Mouse (Mus musculus): Measurements from ENCODE around the gene Hoxa5. TPM values are rescaled to one million over a fixed set of nuclear protein-coding genes. Genes with fewer than 3 reads are reported as not detected.
A peak's percentile ranks its signal among the peaks of the same experiment; 100 is the strongest.

The Hoxa5 gene
- total RNA-seq, 1 experiment from 2014 or later: 10.6 TPM

GRCm38 (mm10) chr6:52191860-52192550 is 12.4 kb downstream of the Hoxa5 start:
- peak; percentile 46 to 87 for ATAC-seq (replicated peaks in 1 of 2; ENCODE audit: insufficient read depth in 1 of 2, low FRiP score in 2 of 2, low TSS enrichment in 1 of 2, low read depth in 1 of 2, poor library complexity in 2 of 2, severe bottlenecking in 2 of 2)

GRCm38 (mm10) chr6:52190906-52191810 is 13.2 kb downstream of the Hoxa5 start, which contains the start of gene Hoxa4:
Gene Hoxa4 (minus strand): TSS chr6:52191753.
- ATAC-seq (replicated peaks in 1 of 2; ENCODE audit: insufficient read depth in 1 of 2, low FRiP score in 2 of 2, low TSS enrichment in 1 of 2, low read depth in 1 of 2, poor library complexity in 2 of 2, severe bottlenecking in 2 of 2): no peak

GRCm38 (mm10) chr6:52190410-52190809 is 14.0 kb downstream of the Hoxa5 start:
- no peak for ATAC-seq (replicated peaks in 1 of 2; ENCODE audit: insufficient read depth in 1 of 2, low FRiP score in 2 of 2, low TSS enrichment in 1 of 2, low read depth in 1 of 2, poor library complexity in 2 of 2, severe bottlenecking in 2 of 2)

- no peak for ATAC-seq (replicated peaks in 1 of 2; ENCODE audit: insufficient read depth in 1 of 2, low FRiP score in 2 of 2, low TSS enrichment in 1 of 2, low read depth in 1 of 2, poor library complexity in 2 of 2, severe bottlenecking in 2 of 2)
Observed at GRCm38 (mm10) chr6:52189909-52190308, 14.5 kb downstream of the Hoxa5 start.

GRCm38 (mm10) chr6:52189172-52189591 is 15.2 kb downstream of the Hoxa5 start:
- ATAC-seq (replicated peaks in 1 of 2; ENCODE audit: insufficient read depth in 1 of 2, low FRiP score in 2 of 2, low TSS enrichment in 1 of 2, low read depth in 1 of 2, poor library complexity in 2 of 2, severe bottlenecking in 2 of 2): no peak

GRCm38 (mm10) chr6:52186500-52186899 is 17.9 kb downstream of the Hoxa5 start:
- ATAC-seq (replicated peaks in 1 of 2; ENCODE audit: insufficient read depth in 1 of 2, low FRiP score in 2 of 2, low TSS enrichment in 1 of 2, low read depth in 1 of 2, poor library complexity in 2 of 2, severe bottlenecking in 2 of 2): no peak

- no peak for ATAC-seq (replicated peaks in 1 of 2; ENCODE audit: insufficient read depth in 1 of 2, low FRiP score in 2 of 2, low TSS enrichment in 1 of 2, low read depth in 1 of 2, poor library complexity in 2 of 2, severe bottlenecking in 2 of 2)
Observed at GRCm38 (mm10) chr6:52185834-52186233, 18.6 kb downstream of the Hoxa5 start.

- no peak for ATAC-seq (replicated peaks in 1 of 2; ENCODE audit: insufficient read depth in 1 of 2, low FRiP score in 2 of 2, low TSS enrichment in 1 of 2, low read depth in 1 of 2, poor library complexity in 2 of 2, severe bottlenecking in 2 of 2)
Observed at GRCm38 (mm10) chr6:52185222-52185621, 19.2 kb downstream of the Hoxa5 start.

GRCm38 (mm10) chr6:52184668-52185067 is 19.7 kb downstream of the Hoxa5 start:
- ATAC-seq (replicated peaks in 1 of 2; ENCODE audit: insufficient read depth in 1 of 2, low FRiP score in 2 of 2, low TSS enrichment in 1 of 2, low read depth in 1 of 2, poor library complexity in 2 of 2, severe bottlenecking in 2 of 2): no peak

GRCm38 (mm10) chr6:52183311-52184080 is 20.9 kb downstream of the Hoxa5 start:
- no peak for ATAC-seq (replicated peaks in 1 of 2; ENCODE audit: insufficient read depth in 1 of 2, low FRiP score in 2 of 2, low TSS enrichment in 1 of 2, low read depth in 1 of 2, poor library complexity in 2 of 2, severe bottlenecking in 2 of 2)

GRCm38 (mm10) chr6:52182793-52183192 is 21.6 kb downstream of the Hoxa5 start:
- no peak for ATAC-seq (replicated peaks in 1 of 2; ENCODE audit: insufficient read depth in 1 of 2, low FRiP score in 2 of 2, low TSS enrichment in 1 of 2, low read depth in 1 of 2, poor library complexity in 2 of 2, severe bottlenecking in 2 of 2)

- no peak for ATAC-seq (replicated peaks in 1 of 2; ENCODE audit: insufficient read depth in 1 of 2, low FRiP score in 2 of 2, low TSS enrichment in 1 of 2, low read depth in 1 of 2, poor library complexity in 2 of 2, severe bottlenecking in 2 of 2)
Observed at GRCm38 (mm10) chr6:52182030-52182429, 22.4 kb downstream of the Hoxa5 start.

GRCm38 (mm10) chr6:52180726-52181125 is 23.7 kb downstream of the Hoxa5 start:
- ATAC-seq (replicated peaks in 1 of 2; ENCODE audit: insufficient read depth in 1 of 2, low FRiP score in 2 of 2, low TSS enrichment in 1 of 2, low read depth in 1 of 2, poor library complexity in 2 of 2, severe bottlenecking in 2 of 2): no peak

- no peak for ATAC-seq (replicated peaks in 1 of 2; ENCODE audit: insufficient read depth in 1 of 2, low FRiP score in 2 of 2, low TSS enrichment in 1 of 2, low read depth in 1 of 2, poor library complexity in 2 of 2, severe bottlenecking in 2 of 2)
Observed at GRCm38 (mm10) chr6:52180213-52180710, 24.1 kb downstream of the Hoxa5 start.

GRCm38 (mm10) chr6:52179690-52180089 is 24.7 kb downstream of the Hoxa5 start:
- ATAC-seq (replicated peaks in 1 of 2; ENCODE audit: insufficient read depth in 1 of 2, low FRiP score in 2 of 2, low TSS enrichment in 1 of 2, low read depth in 1 of 2, poor library complexity in 2 of 2, severe bottlenecking in 2 of 2): no peak

- ATAC-seq (replicated peaks in 1 of 2; ENCODE audit: insufficient read depth in 1 of 2, low FRiP score in 2 of 2, low TSS enrichment in 1 of 2, low read depth in 1 of 2, poor library complexity in 2 of 2, severe bottlenecking in 2 of 2): no peak
Observed at GRCm38 (mm10) chr6:52178918-52179665, 25.3 kb downstream of the Hoxa5 start.

GRCm38 (mm10) chr6:52177806-52178205 is 26.6 kb downstream of the Hoxa5 start:
- no peak for ATAC-seq (replicated peaks in 1 of 2; ENCODE audit: insufficient read depth in 1 of 2, low FRiP score in 2 of 2, low TSS enrichment in 1 of 2, low read depth in 1 of 2, poor library complexity in 2 of 2, severe bottlenecking in 2 of 2)

Data from hematopoietic stem cell, adult 5-6 weeks (primary cell).